Mouse (Mus musculus): ENCODE data around the gene Oat. TPM values are rescaled to one million over a fixed set of nuclear protein-coding genes. Genes with fewer than 3 reads are reported as not detected.
A peak's percentile ranks its signal among the peaks of the same experiment; 100 is the strongest.

Gene Oat
- polyA plus RNA-seq, 1 experiment: 51.4 TPM

GRCm38 (mm10) chr7:132570071-132570470 is 6.1 kb downstream of the Oat start:
- Histone ChIP-seq H3K27ac (ENCODE audit: control insufficient read depth, insufficient read depth, low read length) (no peak overlapping the region), H3K4me3 (ENCODE audit: control insufficient read depth, insufficient read depth, low read length) (no peak overlapping the region), H3K27me3 (ENCODE audit: control insufficient read depth, insufficient read depth, low read length) (no peaks in the 10 kb centered on the region), H3K4me1 (replicated peaks; ENCODE audit: control insufficient read depth, insufficient read depth, low read length) (peaks cover 3% of the 10 kb centered on the region), H3K36me3 (ENCODE audit: control insufficient read depth, insufficient read depth, low read length) (peaks cover 3% of the 10 kb centered on the region; the same call in 1 of the 2 replicates)
- TF ChIP-seq POLR2A (IDR thresholded peaks at IDR 0.05; ENCODE audit: control insufficient read depth, extremely low read depth, insufficient read depth, low read length, poor library complexity): no peak
- TF ChIP-seq CTCF (IDR thresholded peaks at IDR 0.05; ENCODE audit: borderline replicate concordance, control insufficient read depth, extremely low read depth, insufficient read depth, low read length, poor library complexity): no peak
- DNase-seq: no peak
- 90% methylated on average over 5 of the region's 5 CpGs for WGBS

GRCm38 (mm10) chr7:132568817-132569216 is 7.4 kb downstream of the Oat start:
- Histone ChIP-seq H3K36me3 (ENCODE audit: control insufficient read depth, insufficient read depth, low read length) (peaks cover 13% of the 10 kb centered on the region), H3K27me3 (ENCODE audit: control insufficient read depth, insufficient read depth, low read length) (no peaks in the 10 kb centered on the region), H3K4me3 (ENCODE audit: control insufficient read depth, insufficient read depth, low read length) (no peak overlapping the region), H3K27ac (ENCODE audit: control insufficient read depth, insufficient read depth, low read length) (peak overlapping the region; percentile 19; the same call in 1 of the 2 replicates), H3K4me1 (replicated peaks; ENCODE audit: control insufficient read depth, insufficient read depth, low read length) (peaks cover 3% of the 10 kb centered on the region)
- no peak for TF ChIP-seq CTCF (IDR thresholded peaks at IDR 0.05; ENCODE audit: borderline replicate concordance, control insufficient read depth, extremely low read depth, insufficient read depth, low read length, poor library complexity)
- no peak for TF ChIP-seq POLR2A (IDR thresholded peaks at IDR 0.05; ENCODE audit: control insufficient read depth, extremely low read depth, insufficient read depth, low read length, poor library complexity)
- peak; percentile 51 for DNase-seq
- WGBS: 32% methylated on average over 6 of the region's 6 CpGs

GRCm38 (mm10) chr7:132565831-132566230 is 10.4 kb downstream of the Oat start:
- H3K27ac ChIP-seq (ENCODE audit: control insufficient read depth, insufficient read depth, low read length): no peak overlapping the region
- peaks cover 30% of the 10 kb centered on the region for H3K36me3 ChIP-seq (ENCODE audit: control insufficient read depth, insufficient read depth, low read length)
- 65% methylated on average over 1 of the region's 1 CpGs for WGBS
- TF ChIP-seq POLR2A (IDR thresholded peaks at IDR 0.05; ENCODE audit: control insufficient read depth, extremely low read depth, insufficient read depth, low read length, poor library complexity): no peak
- no peak for TF ChIP-seq CTCF (IDR thresholded peaks at IDR 0.05; ENCODE audit: borderline replicate concordance, control insufficient read depth, extremely low read depth, insufficient read depth, low read length, poor library complexity)
- no peak overlapping the region for H3K4me3 ChIP-seq (ENCODE audit: control insufficient read depth, insufficient read depth, low read length)
- DNase-seq: no peak
- no peaks in the 10 kb centered on the region for H3K27me3 ChIP-seq (ENCODE audit: control insufficient read depth, insufficient read depth, low read length)
- peaks cover 3% of the 10 kb centered on the region for H3K4me1 ChIP-seq (replicated peaks; ENCODE audit: control insufficient read depth, insufficient read depth, low read length)

- H3K4me1 ChIP-seq (replicated peaks; ENCODE audit: control insufficient read depth, insufficient read depth, low read length): peaks cover 3% of the 10 kb centered on the region; the same call in 1 of the 2 replicates
- H3K4me3 ChIP-seq (ENCODE audit: control insufficient read depth, insufficient read depth, low read length): no peak overlapping the region
- no peak for TF ChIP-seq CTCF (IDR thresholded peaks at IDR 0.05; ENCODE audit: borderline replicate concordance, control insufficient read depth, extremely low read depth, insufficient read depth, low read length, poor library complexity)
- TF ChIP-seq POLR2A (IDR thresholded peaks at IDR 0.05; ENCODE audit: control insufficient read depth, extremely low read depth, insufficient read depth, low read length, poor library complexity): no peak
- no peak overlapping the region for H3K27ac ChIP-seq (ENCODE audit: control insufficient read depth, insufficient read depth, low read length)
- H3K36me3 ChIP-seq (ENCODE audit: control insufficient read depth, insufficient read depth, low read length): peaks cover 35% of the 10 kb centered on the region
- DNase-seq: no peak
- 81% methylated on average over 3 of the region's 3 CpGs for WGBS
- H3K27me3 ChIP-seq (ENCODE audit: control insufficient read depth, insufficient read depth, low read length): no peaks in the 10 kb centered on the region
Observed at GRCm38 (mm10) chr7:132559138-132559766, 16.9 kb downstream of the Oat start.

- no peak for DNase-seq
- Histone ChIP-seq H3K36me3 (ENCODE audit: control insufficient read depth, insufficient read depth, low read length) (peaks cover 27% of the 10 kb centered on the region), H3K4me3 (ENCODE audit: control insufficient read depth, insufficient read depth, low read length) (no peak overlapping the region), H3K4me1 (replicated peaks; ENCODE audit: control insufficient read depth, insufficient read depth, low read length) (peaks cover 3% of the 10 kb centered on the region; the same call in 1 of the 2 replicates), H3K27me3 (ENCODE audit: control insufficient read depth, insufficient read depth, low read length) (no peaks in the 10 kb centered on the region), H3K27ac (ENCODE audit: control insufficient read depth, insufficient read depth, low read length) (no peak overlapping the region)
- WGBS: 87% methylated on average over 7 of the region's 7 CpGs
- TF ChIP-seq POLR2A (IDR thresholded peaks at IDR 0.05; ENCODE audit: control insufficient read depth, extremely low read depth, insufficient read depth, low read length, poor library complexity) (no peak), CTCF (IDR thresholded peaks at IDR 0.05; ENCODE audit: borderline replicate concordance, control insufficient read depth, extremely low read depth, insufficient read depth, low read length, poor library complexity) (no peak)
Observed at GRCm38 (mm10) chr7:132558141-132558736, 18.0 kb downstream of the Oat start.

GRCm38 (mm10) chr7:132556575-132556974 is 19.6 kb downstream of the Oat start:
- Histone ChIP-seq H3K27ac (ENCODE audit: control insufficient read depth, insufficient read depth, low read length) (no peak overlapping the region), H3K27me3 (ENCODE audit: control insufficient read depth, insufficient read depth, low read length) (no peaks in the 10 kb centered on the region), H3K4me3 (ENCODE audit: control insufficient read depth, insufficient read depth, low read length) (no peak overlapping the region), H3K36me3 (ENCODE audit: control insufficient read depth, insufficient read depth, low read length) (peaks cover 13% of the 10 kb centered on the region), H3K4me1 (replicated peaks; ENCODE audit: control insufficient read depth, insufficient read depth, low read length) (peaks cover 3% of the 10 kb centered on the region; the same call in 1 of the 2 replicates)
- TF ChIP-seq CTCF (IDR thresholded peaks at IDR 0.05; ENCODE audit: borderline replicate concordance, control insufficient read depth, extremely low read depth, insufficient read depth, low read length, poor library complexity): no peak
- no peak for TF ChIP-seq POLR2A (IDR thresholded peaks at IDR 0.05; ENCODE audit: control insufficient read depth, extremely low read depth, insufficient read depth, low read length, poor library complexity)
- no peak for DNase-seq
- WGBS: 93% methylated on average over 5 of the region's 5 CpGs

Data from thymus, adult 2 months (tissue).